Mouse (Mus musculus) intestine, embryonic 15.5 days (tissue): ENCODE data around the gene Phc1. TPM values are rescaled to one million over a fixed set of nuclear protein-coding genes. Genes with fewer than 3 reads are reported as not detected.
A peak's percentile ranks its signal among the peaks of the same experiment; 100 is the strongest.
"Not testable (repeated sequence)": the region's sequence is repeated elsewhere in the genome, so short reads cannot be mapped to it uniquely, and the experiment has no call there.

Experiments
- ATAC-seq: fragments of 200-750 bp; cut with Nextera tagmentation; 2 replicates; pipeline ENCODE4 v1.8.0; 2017; ENCODE audit warnings: moderate TSS enrichment, moderate library complexity
- H3K27ac ChIP-seq: fragments of 300-500 bp; sonication (generic); 2 replicates; pipeline ENCODE4 v1.5.1; 2015; ENCODE audit warnings: mild to moderate bottlenecking, inconsistent platforms
- H3K27me3 ChIP-seq: fragments of 300-500 bp; sonication (generic); replicated peaks from 2 replicates; pipeline ENCODE4 v1.6.1; 2015; ENCODE audit warnings: inconsistent platforms
- H3K36me3 ChIP-seq: fragments of 300-500 bp; sonication (generic); 2 replicates; pipeline ENCODE4 v1.6.1; 2015; ENCODE audit warnings: inconsistent platforms
- H3K4me1 ChIP-seq: fragments of 300-500 bp; sonication (generic); replicated peaks from 2 replicates; pipeline ENCODE4 v1.6.1; 2015; ENCODE audit warnings: inconsistent platforms
- H3K4me2 ChIP-seq: fragments of 300-500 bp; sonication (generic); replicated peaks from 2 replicates; pipeline ENCODE4 v1.6.1; 2015; ENCODE audit warnings: mild to moderate bottlenecking, inconsistent platforms
- H3K4me3 ChIP-seq: fragments of 300-500 bp; sonication (generic); replicated peaks from 2 replicates; pipeline ENCODE4 v1.5.1; 2015; ENCODE audit warnings: inconsistent platforms
- H3K9ac ChIP-seq: fragments of 300-500 bp; sonication (generic); 2 replicates; pipeline ENCODE4 v1.6.1; 2015; ENCODE audit warnings: inconsistent platforms
- H3K9me3 ChIP-seq: fragments of 300-500 bp; sonication (generic); 2 replicates; pipeline ENCODE4 v1.6.1; 2016; ENCODE audit warnings: inconsistent platforms
- WGBS: fragments of 180-500 bp; shearing (Covaris S2); methylation state at CpG from one replicate; pipeline ENCODE4 v1.1.7; 2015; 5-methylcytosine and 5-hydroxymethylcytosine counted together
- polyA plus RNA-seq: library from polyadenylated mRNA; unstranded; fragments of >200 nt; fragmentation: Nextera tagmentation; extraction: Ambion mirVana; gene quantifications from 2 replicates; pipeline ENCODE4 v1.2.1, GENCODE M21; 2015

Gene Phc1
- 9.3 and 10.1 TPM in 2 replicates for polyA plus RNA-seq

- peak; percentile 22 for ATAC-seq
- Histone ChIP-seq H3K36me3 (no peaks in the 10 kb centered on the region), H3K27ac (peak within 1 kb of the TSS; percentile 92), H3K9me3 (no peaks in the 10 kb centered on the region), H3K4me2 (peak within 1 kb of the TSS; percentile 78), H3K4me1 (peaks cover 2% of the 10 kb centered on the region; the same call in 1 of the 2 replicates), H3K27me3 (no peaks in the 10 kb centered on the region), H3K9ac (peak within 1 kb of the TSS; percentile 67), H3K4me3 (peak within 1 kb of the TSS; percentile 77)
- WGBS, result 1% methylated on average over 17 of the region's 17 CpGs
These were observed at the start of gene Phc1 for GRCm38 (mm10) chr6:122340349-122341000. Phc1 (minus strand) TSS chr6:122340561.

- not testable (repeated sequence) for H3K27ac ChIP-seq, H3K9ac ChIP-seq, H3K36me3 ChIP-seq, H3K27me3 ChIP-seq, H3K4me1 ChIP-seq, H3K4me3 ChIP-seq, ATAC-seq, H3K4me2 ChIP-seq, H3K9me3 ChIP-seq
- 79% methylated on average over 3 of the region's 3 CpGs for WGBS
These were observed 49.6 kb upstream of the Phc1 start for GRCm38 (mm10) chr6:122389986-122390385.

GRCm38 (mm10) chr6:122387177-122388028 is 47.0 kb upstream of the Phc1 start:
- H3K27ac ChIP-seq, ATAC-seq, H3K4me2 ChIP-seq, H3K27me3 ChIP-seq, H3K4me3 ChIP-seq, H3K36me3 ChIP-seq, H3K9ac ChIP-seq, H3K9me3 ChIP-seq, H3K4me1 ChIP-seq: not testable (repeated sequence)
- 87% methylated on average over 12 of the region's 12 CpGs for WGBS

- no peak for ATAC-seq
- WGBS, result 57% methylated on average over 5 of the region's 5 CpGs
These were observed 45.4 kb upstream of the Phc1 start for GRCm38 (mm10) chr6:122385724-122386123.

GRCm38 (mm10) chr6:122384886-122385285 is 44.5 kb upstream of the Phc1 start:
- Histone ChIP-seq H3K9ac (no peak overlapping the region), H3K36me3 (no peaks in the 10 kb centered on the region), H3K27me3 (no peaks in the 10 kb centered on the region), H3K4me2 (no peak overlapping the region), H3K4me3 (no peak overlapping the region), H3K27ac (no peak overlapping the region), H3K9me3 (no peaks in the 10 kb centered on the region), H3K4me1 (no peaks in the 10 kb centered on the region)
- 87% methylated on average over 13 of the region's 13 CpGs for WGBS
- ATAC-seq, result no peak

More at GRCm38 (mm10) chr6:122385724-122386123, 45.4 kb upstream of the Phc1 start:
- no peak overlapping the region for H3K4me2 ChIP-seq
- H3K27me3 ChIP-seq, result no peaks in the 10 kb centered on the region
- H3K9me3 ChIP-seq, result no peaks in the 10 kb centered on the region
- H3K27ac ChIP-seq, result no peak overlapping the region
- H3K36me3 ChIP-seq, result no peaks in the 10 kb centered on the region
- H3K4me1 ChIP-seq, result no peaks in the 10 kb centered on the region
- H3K4me3 ChIP-seq, result no peak overlapping the region
- no peak overlapping the region for H3K9ac ChIP-seq

GRCm38 (mm10) chr6:122383211-122383610 is 42.9 kb upstream of the Phc1 start:
- WGBS, result 81% methylated on average over 5 of the region's 5 CpGs

GRCm38 (mm10) chr6:122382046-122382445 is 41.7 kb upstream of the Phc1 start:
- no peaks in the 10 kb centered on the region for H3K4me1 ChIP-seq
- H3K27ac ChIP-seq, result no peak overlapping the region
- no peak overlapping the region for H3K4me2 ChIP-seq
- no peak overlapping the region for H3K9ac ChIP-seq
- H3K4me3 ChIP-seq, result no peak overlapping the region
- H3K9me3 ChIP-seq, result no peaks in the 10 kb centered on the region
- no peaks in the 10 kb centered on the region for H3K27me3 ChIP-seq
- H3K36me3 ChIP-seq, result no peaks in the 10 kb centered on the region
- ATAC-seq, result no peak
- 72% methylated on average over 8 of the region's 8 CpGs for WGBS

More at GRCm38 (mm10) chr6:122383211-122383610, 42.9 kb upstream of the Phc1 start:
- Histone ChIP-seq H3K4me2 (no peak overlapping the region), H3K9ac (no peak overlapping the region), H3K9me3 (no peaks in the 10 kb centered on the region), H3K4me1 (no peaks in the 10 kb centered on the region), H3K27ac (no peak overlapping the region), H3K36me3 (no peaks in the 10 kb centered on the region), H3K27me3 (no peaks in the 10 kb centered on the region), H3K4me3 (no peak overlapping the region)
- ATAC-seq, result no peak

GRCm38 (mm10) chr6:122368245-122368644 is 27.9 kb upstream of the Phc1 start:
- Histone ChIP-seq H3K9me3 (no peaks in the 10 kb centered on the region), H3K36me3 (no peaks in the 10 kb centered on the region), H3K4me1 (no peaks in the 10 kb centered on the region), H3K27me3 (no peaks in the 10 kb centered on the region), H3K9ac (no peak overlapping the region), H3K4me3 (no peak overlapping the region), H3K4me2 (no peak overlapping the region), H3K27ac (no peak overlapping the region)
- WGBS, result 88% methylated on average over 3 of the region's 3 CpGs
- ATAC-seq, result no peak

GRCm38 (mm10) chr6:122366976-122367375 is 26.6 kb upstream of the Phc1 start:
- 47% methylated on average over 3 of the region's 3 CpGs for WGBS
- no peak overlapping the region for H3K4me3 ChIP-seq
- no peaks in the 10 kb centered on the region for H3K4me1 ChIP-seq

GRCm38 (mm10) chr6:122366287-122366686 is 25.9 kb upstream of the Phc1 start:
- H3K4me2 ChIP-seq, result no peak overlapping the region
- H3K4me3 ChIP-seq, result no peak overlapping the region
- no peak overlapping the region for H3K9ac ChIP-seq
- H3K4me1 ChIP-seq, result no peaks in the 10 kb centered on the region
- H3K9me3 ChIP-seq, result no peaks in the 10 kb centered on the region
- ATAC-seq, result no peak
- no peaks in the 10 kb centered on the region for H3K27me3 ChIP-seq
- 46% methylated on average over 2 of the region's 2 CpGs for WGBS
- no peaks in the 10 kb centered on the region for H3K36me3 ChIP-seq
- H3K27ac ChIP-seq, result no peak overlapping the region

More at GRCm38 (mm10) chr6:122366976-122367375, 26.6 kb upstream of the Phc1 start:
- H3K9ac ChIP-seq, result no peak overlapping the region
- no peak for ATAC-seq
- H3K27ac ChIP-seq, result no peak overlapping the region
- no peaks in the 10 kb centered on the region for H3K27me3 ChIP-seq
- no peaks in the 10 kb centered on the region for H3K9me3 ChIP-seq
- no peak overlapping the region for H3K4me2 ChIP-seq
- H3K36me3 ChIP-seq, result no peaks in the 10 kb centered on the region

- Histone ChIP-seq H3K9ac (no peak overlapping the region), H3K27ac (no peak overlapping the region), H3K4me1 (no peaks in the 10 kb centered on the region), H3K9me3 (no peaks in the 10 kb centered on the region), H3K27me3 (no peaks in the 10 kb centered on the region), H3K36me3 (no peaks in the 10 kb centered on the region), H3K4me2 (no peak overlapping the region), H3K4me3 (no peak overlapping the region)
- ATAC-seq, result no peak
- WGBS, result 46% methylated on average over 3 of the region's 3 CpGs
These were observed 25.3 kb upstream of the Phc1 start for GRCm38 (mm10) chr6:122365706-122366105.

- H3K9me3 ChIP-seq, result no peaks in the 10 kb centered on the region
- no peaks in the 10 kb centered on the region for H3K36me3 ChIP-seq
- H3K9ac ChIP-seq, result no peak overlapping the region
- ATAC-seq, result 0 out of 2 replicates have a peak, but pooled peaks have one; percentile 43
- 84% methylated on average over 1 of the region's 1 CpGs for WGBS
- no peak overlapping the region for H3K27ac ChIP-seq
- H3K4me3 ChIP-seq, result no peak overlapping the region
- no peaks in the 10 kb centered on the region for H3K4me1 ChIP-seq
- no peak overlapping the region for H3K4me2 ChIP-seq
- H3K27me3 ChIP-seq, result no peaks in the 10 kb centered on the region
These were observed 16.7 kb upstream of the Phc1 start for GRCm38 (mm10) chr6:122357089-122357488.
